Mouse (Mus musculus) cerebellum, adult (tissue): ENCODE measurements around the gene Homer2.

Experiments
- ATAC-seq: cut with Nextera tagmentation; 2 replicates; pipeline ENCODE4 v1.9.2; 2017; ENCODE audit warnings: mild to moderate bottlenecking, moderate library complexity, mixed read lengths; ENCODE audit not compliant: insufficient number of reproducible peaks, low FRiP score, low TSS enrichment

Gene Homer2

GRCm38 (mm10) chr7:81707471-81708140 is at the start of gene Homer2:
Gene Homer2, minus strand, starts transcription at chr7:81707527.
- peak; percentile 52 for ATAC-seq

- ATAC-seq = no peak
These were observed 40.6 kb upstream of the Homer2 start for GRCm38 (mm10) chr7:81747956-81748355.

GRCm38 (mm10) chr7:81744145-81744544 is 36.8 kb upstream of the Homer2 start:
- ATAC-seq = no peak

- no peak for ATAC-seq
These were observed 32.7 kb upstream of the Homer2 start for GRCm38 (mm10) chr7:81740010-81740409.

GRCm38 (mm10) chr7:81738720-81739385 is 31.5 kb upstream of the Homer2 start:
- ATAC-seq = no peak

GRCm38 (mm10) chr7:81735300-81736048 is 28.1 kb upstream of the Homer2 start:
- no peak for ATAC-seq

GRCm38 (mm10) chr7:81732183-81733089 is 25.1 kb upstream of the Homer2 start:
- ATAC-seq = no peak

- no peak for ATAC-seq
These were observed 23.9 kb upstream of the Homer2 start for GRCm38 (mm10) chr7:81731181-81731651.

- ATAC-seq = no peak
These were observed 22.5 kb upstream of the Homer2 start for GRCm38 (mm10) chr7:81729787-81730186.

- no peak for ATAC-seq
These were observed 20.4 kb upstream of the Homer2 start for GRCm38 (mm10) chr7:81727716-81728115.

- ATAC-seq = no peak
These were observed 19.3 kb upstream of the Homer2 start for GRCm38 (mm10) chr7:81726728-81727005.

GRCm38 (mm10) chr7:81725986-81726727 is 18.8 kb upstream of the Homer2 start:
- ATAC-seq = no peak

GRCm38 (mm10) chr7:81723851-81724250 is 16.5 kb upstream of the Homer2 start:
- ATAC-seq = no peak

GRCm38 (mm10) chr7:81721271-81721670 is 13.9 kb upstream of the Homer2 start:
- 0 out of 2 replicates have a peak, but pooled peaks have one; percentile 36 for ATAC-seq

- no peak for ATAC-seq
These were observed 11.9 kb upstream of the Homer2 start for GRCm38 (mm10) chr7:81719216-81719661.

GRCm38 (mm10) chr7:81718657-81719056 is 11.3 kb upstream of the Homer2 start:
- no peak for ATAC-seq

- ATAC-seq = no peak
These were observed 2.8 kb upstream of the Homer2 start for GRCm38 (mm10) chr7:81710166-81710565.

- no peak for ATAC-seq
These were observed 838 bp upstream of the Homer2 start for GRCm38 (mm10) chr7:81708165-81708564.
